Mouse (Mus musculus): ENCODE results near the gene Dpp8.
A peak's percentile ranks its signal among the peaks of the same experiment; 100 is the strongest.

Gene Dpp8

GRCm38 (mm10) chr9:65086801-65087200 is 54.6 kb downstream of the Dpp8 start:
- no peak for DNase-seq (ENCODE audit: low spot score)

GRCm38 (mm10) chr9:65087490-65087889 is 55.3 kb downstream of the Dpp8 start:
- DNase-seq (ENCODE audit: low spot score), result no peak

- peak; percentile 41 for DNase-seq (ENCODE audit: low spot score)
Measured at GRCm38 (mm10) chr9:65094237-65094636, 62.0 kb downstream of the Dpp8 start.

GRCm38 (mm10) chr9:65100991-65101685 is 68.9 kb downstream of the Dpp8 start, which contains the start of gene Igdcc4:
Gene Igdcc4 (plus strand): TSS chr9:65101486.
- no peak for DNase-seq (ENCODE audit: low spot score)

- DNase-seq (ENCODE audit: low spot score), result peak; percentile 53
Measured at GRCm38 (mm10) chr9:65101686-65102376, 69.6 kb downstream of the Dpp8 start.

GRCm38 (mm10) chr9:65102377-65103172 is 70.4 kb downstream of the Dpp8 start:
- peak; percentile 44 for DNase-seq (ENCODE audit: low spot score)

- DNase-seq (ENCODE audit: low spot score), result no peak
Measured at GRCm38 (mm10) chr9:65103173-65103752, 71.0 kb downstream of the Dpp8 start.

- no peak for DNase-seq (ENCODE audit: low spot score)
Measured at GRCm38 (mm10) chr9:65106821-65107220, 74.6 kb downstream of the Dpp8 start.

GRCm38 (mm10) chr9:65107893-65108292 is 75.7 kb downstream of the Dpp8 start:
- no peak for DNase-seq (ENCODE audit: low spot score)

GRCm38 (mm10) chr9:65109132-65110072 is 77.2 kb downstream of the Dpp8 start:
- no peak for DNase-seq (ENCODE audit: low spot score)

GRCm38 (mm10) chr9:65111698-65112097 is 79.5 kb downstream of the Dpp8 start:
- DNase-seq (ENCODE audit: low spot score), result no peak

- no peak for DNase-seq (ENCODE audit: low spot score)
Measured at GRCm38 (mm10) chr9:65113694-65114093, 81.5 kb downstream of the Dpp8 start.

GRCm38 (mm10) chr9:65115891-65116290 is 83.7 kb downstream of the Dpp8 start:
- DNase-seq (ENCODE audit: low spot score), result no peak

- no peak for DNase-seq (ENCODE audit: low spot score)
Measured at GRCm38 (mm10) chr9:65117516-65117915, 85.3 kb downstream of the Dpp8 start.

- no peak for DNase-seq (ENCODE audit: low spot score)
Measured at GRCm38 (mm10) chr9:65120935-65121334, 88.7 kb downstream of the Dpp8 start.

- no peak for DNase-seq (ENCODE audit: low spot score)
Measured at GRCm38 (mm10) chr9:65122545-65122944, 90.3 kb downstream of the Dpp8 start.

- DNase-seq (ENCODE audit: low spot score), result no peak
Measured at GRCm38 (mm10) chr9:65123552-65124168, 91.4 kb downstream of the Dpp8 start.

GRCm38 (mm10) chr9:65128123-65128815 is 96.1 kb downstream of the Dpp8 start:
- no peak for DNase-seq (ENCODE audit: low spot score)

GRCm38 (mm10) chr9:65131717-65132116 is 99.5 kb downstream of the Dpp8 start:
- no peak for DNase-seq (ENCODE audit: low spot score)
